Mouse (Mus musculus) T-cell, adult 66 days (primary cell): ENCODE results near the gene Cnp. TPM values are rescaled to one million over a fixed set of nuclear protein-coding genes. Genes with fewer than 3 reads are reported as not detected.

ENCODE experiments used
- total RNA-seq, 2 experiments: library from RNA; stranded (reverse); gene quantifications; 3 replicates in 1 of 2; 4 replicates in 1 of 2; pipeline ENCODE4 v1.2.4; 2023

Cnp gene
- 100 to 1,000 TPM; 124 to 136 TPM for total RNA-seq

GRCm38 (mm10) chr11:100574708-100575483 is at the start of gene Cnp:
TSS of gene Cnp (plus strand) at chr11:100574904.

GRCm38 (mm10) chr11:100527458-100528374 is 47.0 kb upstream of the Cnp start, which contains the start of gene Acly:
TSS of gene Acly (minus strand) at chr11:100528000.

GRCm38 (mm10) chr11:100544832-100545745 is 29.6 kb upstream of the Cnp start, which contains the start of gene Ttc25:
TSS of gene Ttc25 (plus strand) at chr11:100545607.

GRCm38 (mm10) chr11:100618761-100619484 is 44.2 kb downstream of the Cnp start, which contains the start of gene Nkiras2:
TSS of gene Nkiras2 (plus strand) at chr11:100619244.

GRCm38 (mm10) chr11:100619982-100620381 is 45.3 kb downstream of the Cnp start, which contains the start of gene Dnajc7:
TSS of gene Dnajc7 (minus strand) at chr11:100620168.

Other genes with a start within 250 kb of the Cnp start
- not detected for gene Gast, start 240.5 kb upstream of the Cnp start, total RNA-seq
- under 1 TPM; 0.44 to 0.92 TPM for gene Hap1, start 218.8 kb upstream of the Cnp start, total RNA-seq
- 10 to 100 TPM in 1 of 2 experiments, 1 to 10 TPM in 1; 8.0 to 10.7 TPM for gene Jup, start 177.1 kb upstream of the Cnp start, total RNA-seq
- under 1 TPM; 0.50 to 0.73 TPM for gene P3h4, start 160.1 kb upstream of the Cnp start, total RNA-seq
- not detected for gene Fkbp10, start 159.2 kb upstream of the Cnp start, total RNA-seq
- 100 to 1,000 TPM; 119 to 122 TPM for gene Nt5c3b, start 133.1 kb upstream of the Cnp start, total RNA-seq
- gene Klhl10, start 133.0 kb upstream of the Cnp start, total RNA-seq, result 1 to 10 TPM; 2.2 to 2.5 TPM
- gene Klhl11, start 102.2 kb upstream of the Cnp start, total RNA-seq, result 10 to 100 TPM; 22.5 to 35.4 TPM
- 100 to 1,000 TPM; 146 to 160 TPM for gene Acly, start 46.9 kb upstream of the Cnp start, total RNA-seq
- gene Ttc25, start 29.3 kb upstream of the Cnp start, total RNA-seq, result not detected
- gene Nkiras2, start 44.3 kb downstream of the Cnp start, total RNA-seq, result 10 to 100 TPM; 18.6 to 23.3 TPM
- 100 to 1,000 TPM; 398 to 430 TPM for gene Dnajc7, start 45.3 kb downstream of the Cnp start, total RNA-seq
- not detected for gene Zfp385c, start 117.6 kb downstream of the Cnp start, total RNA-seq
- 10 to 100 TPM; 12.2 to 15.1 TPM for gene Dhx58, start 129.4 kb downstream of the Cnp start, total RNA-seq
- gene Kat2a, start 137.6 kb downstream of the Cnp start, total RNA-seq, result 10 to 100 TPM; 44.5 to 49.7 TPM
- gene Hspb9, start 138.9 kb downstream of the Cnp start, total RNA-seq, result not detected
- gene Rab5c, start 163.3 kb downstream of the Cnp start, total RNA-seq, result 100 to 1,000 TPM; 121 to 133 TPM
- gene Kcnh4, start 185.0 kb downstream of the Cnp start, total RNA-seq, result under 1 TPM; 0.23 to 0.24 TPM
- gene Hcrt, start 188.0 kb downstream of the Cnp start, total RNA-seq, result not detected
- gene Ghdc, start 196.1 kb downstream of the Cnp start, total RNA-seq, result 1 to 10 TPM; 6.3 to 6.5 TPM